Mouse (Mus musculus): Measurements from ENCODE around the gene Plppr1.
"Not testable (repeated sequence)": the region's sequence is repeated elsewhere in the genome, so short reads cannot be mapped to it uniquely, and the experiment has no call there.

Gene Plppr1

DNA sequence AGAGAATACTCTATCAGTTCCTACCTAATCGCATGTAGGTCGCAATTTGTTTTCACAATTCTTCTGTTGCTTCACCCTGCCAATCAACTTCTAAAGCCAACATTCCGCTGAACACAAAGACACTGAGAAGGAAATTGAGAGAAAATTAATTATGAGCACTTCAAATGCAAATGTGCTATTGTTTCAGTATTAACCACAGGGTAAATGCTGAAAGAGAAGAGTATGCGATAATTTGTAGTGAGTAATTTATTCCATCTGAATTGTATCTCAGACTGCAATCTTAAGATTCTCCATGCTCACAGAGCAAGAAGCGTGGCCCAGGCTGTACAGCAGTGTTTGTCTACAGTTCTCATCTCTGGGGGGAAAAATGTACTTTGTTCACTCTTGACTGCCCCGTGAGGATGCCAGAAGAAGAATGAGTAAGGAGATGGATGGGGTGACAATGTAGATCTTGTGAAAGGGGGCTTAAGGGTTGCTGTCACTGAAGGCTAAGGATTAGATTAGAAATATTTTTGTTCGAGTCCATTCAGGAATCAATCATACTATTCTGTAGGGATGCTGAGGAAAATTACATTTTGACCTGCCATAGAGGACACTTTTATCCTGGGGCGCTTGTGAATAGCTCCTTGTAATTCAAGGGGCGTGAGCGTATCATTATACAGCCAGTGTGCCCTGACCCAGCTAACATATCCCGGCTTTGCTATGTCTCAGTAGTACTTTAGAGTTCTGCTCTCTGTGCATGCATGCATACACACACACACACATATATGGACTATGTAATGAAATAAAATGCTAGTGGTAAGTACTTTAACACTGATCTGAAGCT, 173.3 kb downstream of the Plppr1 start:
- no peak for DNase-seq (ENCODE audit: low read depth, low spot score)

DNA sequence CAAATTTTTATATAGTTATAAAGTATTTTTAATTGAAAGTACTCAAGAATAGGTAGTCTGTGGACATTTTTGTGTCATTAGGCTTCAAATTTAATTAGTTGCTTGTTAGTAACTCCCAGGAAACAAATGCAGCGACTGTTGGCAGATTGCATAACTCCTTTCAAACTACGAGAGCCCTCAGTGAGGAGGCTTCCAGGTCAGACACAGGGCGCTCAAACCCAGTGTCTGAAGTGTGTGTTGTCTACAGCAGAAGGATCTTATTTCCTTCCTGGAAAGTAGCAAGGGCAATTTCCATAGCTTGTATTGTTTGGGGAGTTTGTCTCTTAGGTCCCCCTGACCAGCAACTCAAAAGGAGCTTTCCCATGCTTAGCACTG, 173.9 kb downstream of the Plppr1 start:
- DNase-seq (ENCODE audit: low read depth, low spot score), result no peak

- DNase-seq (ENCODE audit: low read depth, low spot score), result no peak
Observed at GRCm38 (mm10) chr4:49238111-49238510, 179.0 kb downstream of the Plppr1 start.

DNA sequence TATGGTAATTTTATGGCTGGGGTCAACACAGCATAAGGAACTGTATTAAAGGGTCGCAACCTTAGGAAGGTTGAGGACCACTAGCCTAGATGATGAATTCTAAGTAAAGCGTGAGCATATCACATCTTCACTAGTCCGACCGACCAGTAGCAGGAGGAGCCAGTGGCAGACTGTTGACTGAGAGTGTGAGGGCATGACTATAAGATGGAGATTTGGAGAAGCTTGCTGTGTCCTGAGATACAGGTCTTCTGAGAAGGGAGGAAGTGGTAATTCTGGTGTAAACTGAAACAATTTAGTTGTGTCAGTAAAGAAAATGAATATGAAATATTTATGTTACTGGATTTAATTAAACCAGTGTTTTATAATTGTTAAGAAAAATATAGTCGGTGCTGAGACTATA, 180.4 kb downstream of the Plppr1 start:
- no peak for DNase-seq (ENCODE audit: low read depth, low spot score)

GRCm38 (mm10) chr4:49244791-49245190, 185.7 kb downstream of the Plppr1 start:
- no peak for DNase-seq (ENCODE audit: low read depth, low spot score)

DNA sequence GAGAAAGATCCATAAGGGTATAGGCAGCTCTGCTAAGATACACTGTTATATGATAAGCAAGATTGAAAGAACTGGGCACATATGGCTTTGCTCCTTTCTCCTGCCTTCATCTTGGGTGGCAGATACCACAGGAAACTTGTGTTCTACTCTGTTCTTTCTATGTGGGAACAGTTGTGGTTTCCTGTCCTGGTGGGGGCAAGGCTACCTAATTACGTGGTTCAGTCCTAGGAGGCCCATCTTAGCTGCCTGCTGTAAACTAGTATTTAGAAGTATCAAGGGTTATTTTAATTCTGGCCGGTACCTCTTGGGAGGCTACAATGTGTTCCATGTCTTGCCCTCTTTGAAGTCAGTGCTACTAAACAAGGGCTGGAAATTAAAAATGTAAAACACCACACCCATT, 186.2 kb downstream of the Plppr1 start:
- no peak for DNase-seq (ENCODE audit: low read depth, low spot score)

- no peak for DNase-seq (ENCODE audit: low read depth, low spot score)
Observed at GRCm38 (mm10) chr4:49251262-49251661, 192.2 kb downstream of the Plppr1 start.

- no peak for DNase-seq (ENCODE audit: low read depth, low spot score)
Observed at GRCm38 (mm10) chr4:49252169-49252568, 193.1 kb downstream of the Plppr1 start.

DNA sequence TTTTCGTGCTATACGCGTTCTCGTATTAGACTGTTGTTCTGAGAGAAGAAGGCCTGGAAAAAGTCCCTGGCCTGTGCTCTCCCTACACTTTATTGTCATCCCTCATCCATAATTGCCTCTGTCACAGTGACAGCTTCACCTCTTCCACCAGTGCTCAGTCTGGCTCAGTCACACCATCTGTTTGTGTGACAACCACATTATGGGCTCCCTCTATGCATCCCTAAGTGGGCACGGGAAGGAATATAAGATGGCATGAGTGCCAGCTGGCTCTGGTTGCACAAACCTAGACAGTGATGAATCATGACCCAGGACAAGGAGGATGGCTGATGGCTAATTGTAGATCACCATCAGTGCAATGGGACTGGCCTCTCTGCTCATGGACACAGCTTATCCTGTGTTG, 219.4 kb downstream of the Plppr1 start:
- DNase-seq (ENCODE audit: low read depth, low spot score), result no peak

GRCm38 (mm10) chr4:49284692-49285291, 225.7 kb downstream of the Plppr1 start:
- DNase-seq (ENCODE audit: low read depth, low spot score), result no peak

DNA sequence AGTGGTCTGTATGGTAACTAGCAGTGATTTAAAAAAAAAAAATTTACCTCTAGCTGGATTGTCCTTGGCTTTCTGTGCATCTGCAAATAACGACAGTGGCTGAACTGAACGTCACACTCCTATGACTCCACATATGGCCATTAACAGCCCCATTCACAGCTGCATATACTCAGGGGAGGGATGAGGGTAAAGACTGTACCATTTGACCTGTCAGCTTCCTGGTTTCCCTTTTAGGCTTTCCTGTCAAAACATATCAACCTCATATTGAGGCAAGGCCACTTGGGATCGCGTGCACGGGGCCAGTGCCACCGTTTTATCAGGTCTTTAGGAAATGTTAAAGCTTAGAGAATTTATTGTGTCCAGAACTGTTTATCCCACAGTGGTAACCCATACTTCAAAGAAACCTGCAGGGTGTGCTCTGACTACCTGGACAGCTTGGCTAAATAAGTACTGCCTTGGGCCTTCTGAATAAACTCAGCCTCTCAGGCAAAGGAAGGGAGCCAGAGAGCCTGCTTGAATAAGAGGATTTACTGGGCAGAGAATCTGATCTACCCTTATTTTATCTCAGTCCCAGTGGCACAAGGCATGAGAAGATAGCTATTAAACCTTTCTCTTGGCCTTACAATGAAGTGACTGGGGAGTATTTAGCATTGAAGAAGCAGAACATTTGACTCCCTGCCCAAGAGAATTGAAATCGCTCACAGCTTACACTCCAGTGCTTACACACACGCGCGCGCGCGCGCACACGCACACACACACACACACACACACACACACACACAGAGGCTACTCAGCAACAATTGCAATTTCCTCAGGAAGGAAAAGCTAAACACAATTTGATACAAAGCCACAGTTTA, 226.5 kb downstream of the Plppr1 start:
- DNase-seq (ENCODE audit: low read depth, low spot score), result no peak

GRCm38 (mm10) chr4:49286197-49286492, 227.1 kb downstream of the Plppr1 start:
- DNase-seq (ENCODE audit: low read depth, low spot score), result no peak

DNA sequence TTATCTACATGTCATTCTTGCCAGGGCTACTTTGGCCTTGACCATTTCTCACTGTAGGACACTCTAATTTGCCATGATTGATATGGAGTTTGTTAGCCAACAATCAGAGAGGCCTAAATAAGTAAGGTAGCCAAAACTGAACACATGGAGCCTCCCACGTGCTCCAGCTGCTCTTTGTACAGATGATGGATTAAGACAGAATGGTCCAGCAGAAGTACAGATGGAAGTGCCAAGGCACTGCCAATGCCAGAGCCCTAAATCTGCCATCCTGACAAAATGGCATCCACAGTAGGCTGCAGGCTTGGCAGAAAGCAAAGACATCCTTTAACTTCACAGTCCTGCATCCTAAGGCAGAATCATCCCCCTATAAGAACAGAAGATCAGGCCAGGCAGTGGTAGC, 237.4 kb downstream of the Plppr1 start:
- DNase-seq (ENCODE audit: low read depth, low spot score), result no peak

- no peak for DNase-seq (ENCODE audit: low read depth, low spot score)
Observed at GRCm38 (mm10) chr4:49299576-49299975, 240.5 kb downstream of the Plppr1 start.

GRCm38 (mm10) chr4:49321903-49322635, 263.0 kb downstream of the Plppr1 start:
- no peak for DNase-seq (ENCODE audit: low read depth, low spot score)

DNA sequence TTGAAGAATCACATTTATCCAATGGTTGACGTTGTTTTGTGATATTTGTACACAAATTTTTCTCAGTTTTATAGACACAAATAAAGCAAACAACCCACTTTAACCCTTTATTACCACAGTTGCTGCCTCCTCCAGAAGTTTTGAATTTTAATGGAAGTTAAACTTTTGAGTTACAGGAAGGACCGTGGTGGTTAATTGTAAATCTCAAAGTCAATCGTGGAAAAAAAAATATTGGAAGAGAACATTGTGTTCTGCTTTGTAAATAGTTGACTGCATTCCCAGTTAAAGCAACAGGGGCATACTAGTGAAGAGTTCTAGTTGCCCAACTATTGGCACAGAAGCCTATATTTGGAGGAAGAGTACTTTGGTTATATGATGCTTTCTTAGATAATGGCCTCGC, 278.9 kb downstream of the Plppr1 start:
- not testable (repeated sequence) for DNase-seq (ENCODE audit: low read depth, low spot score)

DNA sequence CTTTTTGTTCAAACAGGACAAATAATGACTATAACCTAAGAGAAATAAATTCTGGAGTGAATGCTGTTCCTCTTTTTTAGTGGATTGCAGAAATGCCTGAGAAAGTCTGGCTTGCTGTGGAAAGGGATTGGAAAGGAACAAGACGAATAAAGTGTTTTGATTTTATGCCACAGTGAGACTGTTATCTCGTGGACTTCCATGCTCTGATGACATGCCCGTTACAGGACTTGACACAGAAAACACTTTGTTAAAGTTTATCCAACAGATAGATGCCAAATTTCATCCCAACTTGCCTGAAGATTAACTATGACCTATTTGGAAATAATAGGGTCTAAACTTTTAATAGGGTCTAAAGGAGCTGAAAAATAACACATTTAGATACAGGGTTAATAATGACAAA, 281.0 kb downstream of the Plppr1 start:
- DNase-seq (ENCODE audit: low read depth, low spot score), result not testable (repeated sequence)

DNA sequence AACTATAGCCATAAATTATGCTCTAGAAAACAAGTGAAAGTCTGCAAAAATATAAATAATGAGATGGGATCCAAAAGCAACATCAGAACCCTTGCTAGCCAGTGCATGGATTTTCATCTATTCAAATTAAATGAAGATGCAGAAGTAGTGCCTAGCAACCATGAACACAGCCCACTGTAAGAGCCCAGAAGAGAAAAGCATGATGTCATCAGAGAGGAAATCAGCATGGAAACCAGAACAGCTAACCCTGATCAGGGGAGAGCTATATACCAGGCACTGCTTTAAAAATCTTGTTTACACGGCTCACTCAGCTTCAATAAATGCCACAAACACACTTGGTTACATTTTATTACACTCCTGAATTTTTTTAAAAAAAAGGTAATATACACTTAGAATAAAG, 288.9 kb downstream of the Plppr1 start:
- DNase-seq (ENCODE audit: low read depth, low spot score), result not testable (repeated sequence)

GRCm38 (mm10) chr4:49348677-49349076, 289.6 kb downstream of the Plppr1 start:
- no peak for DNase-seq (ENCODE audit: low read depth, low spot score)

GRCm38 (mm10) chr4:49350470-49350869, 291.4 kb downstream of the Plppr1 start:
- no peak for DNase-seq (ENCODE audit: low read depth, low spot score)

GRCm38 (mm10) chr4:49357097-49357496, 298.0 kb downstream of the Plppr1 start:
- DNase-seq (ENCODE audit: low read depth, low spot score), result no peak

DNA sequence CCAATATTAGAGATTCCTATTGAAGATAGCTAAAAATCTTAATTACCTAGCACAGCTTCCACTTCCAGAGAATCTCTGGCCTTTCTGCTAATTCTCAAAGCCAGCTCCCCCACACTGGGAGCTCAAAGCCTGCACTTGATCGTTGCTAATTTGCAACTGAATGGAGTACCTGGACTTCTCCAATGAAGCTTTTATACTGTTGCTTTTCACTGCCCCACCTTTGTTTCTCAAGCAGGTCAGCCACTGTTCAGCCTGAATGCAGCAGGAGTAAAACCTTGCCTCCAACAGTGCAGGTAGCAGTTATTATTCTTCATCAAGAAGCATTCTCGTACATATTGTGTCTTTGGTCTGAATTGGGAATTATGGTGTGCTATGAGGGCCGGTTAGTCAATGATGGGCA, 309.0 kb downstream of the Plppr1 start:
- not testable (repeated sequence) for DNase-seq (ENCODE audit: low read depth, low spot score)
